Mouse (Mus musculus) intestine, embryonic 15.5 days (tissue): ENCODE results near the gene Ppox. TPM values are rescaled to one million over a fixed set of nuclear protein-coding genes. Genes with fewer than 3 reads are reported as not detected.
A peak's percentile ranks its signal among the peaks of the same experiment; 100 is the strongest.

ENCODE experiments used
- ATAC-seq: fragments of 200-750 bp; cut with Nextera tagmentation; 2 replicates; pipeline ENCODE4 v1.8.0; 2017; ENCODE audit warnings: moderate TSS enrichment, moderate library complexity
- H3K27ac ChIP-seq: fragments of 300-500 bp; sonication (generic); 2 replicates; pipeline ENCODE4 v1.5.1; 2015; ENCODE audit warnings: mild to moderate bottlenecking, inconsistent platforms
- H3K27me3 ChIP-seq: fragments of 300-500 bp; sonication (generic); replicated peaks from 2 replicates; pipeline ENCODE4 v1.6.1; 2015; ENCODE audit warnings: inconsistent platforms
- H3K36me3 ChIP-seq: fragments of 300-500 bp; sonication (generic); 2 replicates; pipeline ENCODE4 v1.6.1; 2015; ENCODE audit warnings: inconsistent platforms
- H3K4me1 ChIP-seq: fragments of 300-500 bp; sonication (generic); replicated peaks from 2 replicates; pipeline ENCODE4 v1.6.1; 2015; ENCODE audit warnings: inconsistent platforms
- H3K4me2 ChIP-seq: fragments of 300-500 bp; sonication (generic); replicated peaks from 2 replicates; pipeline ENCODE4 v1.6.1; 2015; ENCODE audit warnings: mild to moderate bottlenecking, inconsistent platforms
- H3K4me3 ChIP-seq: fragments of 300-500 bp; sonication (generic); replicated peaks from 2 replicates; pipeline ENCODE4 v1.5.1; 2015; ENCODE audit warnings: inconsistent platforms
- H3K9ac ChIP-seq: fragments of 300-500 bp; sonication (generic); 2 replicates; pipeline ENCODE4 v1.6.1; 2015; ENCODE audit warnings: inconsistent platforms
- H3K9me3 ChIP-seq: fragments of 300-500 bp; sonication (generic); 2 replicates; pipeline ENCODE4 v1.6.1; 2016; ENCODE audit warnings: inconsistent platforms
- WGBS: fragments of 180-500 bp; shearing (Covaris S2); methylation state at CpG from one replicate; pipeline ENCODE4 v1.1.7; 2015; 5-methylcytosine and 5-hydroxymethylcytosine counted together
- polyA plus RNA-seq: library from polyadenylated mRNA; unstranded; fragments of >200 nt; fragmentation: Nextera tagmentation; extraction: Ambion mirVana; gene quantifications from 2 replicates; pipeline ENCODE4 v1.2.1, GENCODE M21; 2015

The Ppox gene
- polyA plus RNA-seq, 1 experiment from 2014 or later = 38.7 TPM

DNA sequence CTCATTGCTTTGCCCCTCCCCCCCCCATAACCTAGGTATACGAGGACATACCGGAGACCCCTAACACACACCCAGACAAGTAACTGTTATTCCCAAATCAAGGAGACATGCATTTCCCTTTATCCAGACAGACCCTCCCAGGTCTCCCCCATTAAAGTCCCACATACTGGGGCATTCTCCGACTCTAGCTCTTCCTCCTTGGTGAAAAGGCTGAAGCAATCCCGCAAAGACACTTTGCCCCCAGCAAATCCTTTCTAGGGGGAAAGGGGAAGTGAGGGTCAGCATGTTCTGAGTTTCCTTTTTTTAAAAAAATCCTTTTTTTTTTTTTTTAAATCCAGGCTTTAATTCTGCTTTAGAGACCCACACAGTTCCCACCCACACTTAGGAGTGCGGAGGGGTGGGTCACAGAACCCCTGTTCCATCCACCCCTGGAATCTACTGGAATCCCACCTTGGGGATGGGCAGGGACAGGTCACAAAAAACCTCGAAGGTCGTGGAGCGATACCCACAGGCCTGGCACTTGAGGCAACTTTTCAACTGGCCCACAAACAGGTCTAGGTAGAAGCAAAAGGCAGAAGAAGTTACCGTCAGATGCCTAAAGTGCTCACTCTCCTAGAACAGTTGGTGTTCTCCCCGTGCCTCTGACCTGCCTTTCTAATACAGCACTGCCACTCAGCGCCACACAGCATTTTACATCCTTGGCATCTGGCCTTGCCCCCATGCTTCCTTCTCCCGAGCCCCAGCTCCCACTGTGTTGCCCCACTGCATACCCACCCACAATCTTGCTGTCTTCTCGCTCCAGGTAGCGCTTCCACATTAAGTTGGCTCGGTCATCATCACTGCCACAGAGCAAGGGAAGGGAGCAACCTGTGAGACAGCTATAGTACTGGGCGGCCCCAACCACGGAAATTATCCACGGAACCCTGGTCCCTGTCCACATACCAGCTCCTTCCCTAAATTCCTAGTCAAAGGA is 2.5 kb upstream of the Ppox start:
- WGBS = 92% methylated on average over 18 of the region's 18 CpGs
- Histone ChIP-seq H3K27ac (no peak overlapping the region), H3K4me3 (no peak overlapping the region), H3K4me2 (no peak overlapping the region), H3K36me3 (peaks cover 18% of the 10 kb centered on the region; the same call in 1 of the 2 replicates), H3K27me3 (no peaks in the 10 kb centered on the region), H3K9ac (no peak overlapping the region), H3K4me1 (peaks cover 36% of the 10 kb centered on the region), H3K9me3 (no peaks in the 10 kb centered on the region)
- ATAC-seq = no peak

DNA sequence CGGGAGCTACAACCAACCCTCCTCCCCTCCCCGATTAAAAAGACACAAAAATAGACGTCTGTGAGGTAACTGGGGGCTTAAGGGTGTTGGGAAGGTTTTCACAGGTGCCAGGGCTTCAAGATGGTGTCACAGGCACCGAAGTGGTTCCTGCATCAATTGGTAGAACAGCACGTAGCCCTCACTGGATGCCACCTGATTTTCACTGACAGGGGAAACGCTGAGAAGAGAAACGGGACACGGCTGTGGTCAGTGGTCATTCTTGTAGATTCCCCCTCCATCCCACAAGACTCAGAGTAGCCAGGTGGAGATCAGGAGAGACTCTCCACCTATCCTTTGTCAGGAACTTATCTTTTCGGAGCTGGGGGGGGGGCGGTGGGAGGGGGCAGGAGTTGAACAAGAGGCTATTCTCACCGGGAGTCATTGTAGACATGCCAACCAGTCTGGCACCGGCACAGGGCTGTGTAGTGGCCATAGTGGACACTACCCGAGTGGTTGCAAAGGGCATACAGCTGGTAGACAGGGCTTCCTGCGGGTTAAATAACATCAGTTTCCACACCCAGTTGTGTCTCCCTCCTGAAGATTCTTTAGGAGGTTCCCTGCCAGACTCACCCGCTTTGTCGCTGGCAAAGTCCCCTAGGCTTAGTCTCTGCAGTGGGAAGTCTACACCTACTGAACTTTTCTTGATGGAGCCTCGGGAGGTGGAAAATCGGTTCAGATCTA is 1.3 kb upstream of the Ppox start:
- Histone ChIP-seq H3K4me2 (peak overlapping the region; percentile 87; the same call in 1 of the 2 replicates), H3K4me1 (peaks cover 32% of the 10 kb centered on the region), H3K27me3 (no peaks in the 10 kb centered on the region), H3K4me3 (no peak overlapping the region), H3K9me3 (no peaks in the 10 kb centered on the region), H3K27ac (0 out of 2 replicates have a peak overlapping the region, but pooled peaks have one; percentile 89), H3K36me3 (peaks cover 18% of the 10 kb centered on the region; the same call in 1 of the 2 replicates), H3K9ac (no peak overlapping the region)
- 76% methylated on average over 18 of the region's 18 CpGs for WGBS
- ATAC-seq = no peak

DNA sequence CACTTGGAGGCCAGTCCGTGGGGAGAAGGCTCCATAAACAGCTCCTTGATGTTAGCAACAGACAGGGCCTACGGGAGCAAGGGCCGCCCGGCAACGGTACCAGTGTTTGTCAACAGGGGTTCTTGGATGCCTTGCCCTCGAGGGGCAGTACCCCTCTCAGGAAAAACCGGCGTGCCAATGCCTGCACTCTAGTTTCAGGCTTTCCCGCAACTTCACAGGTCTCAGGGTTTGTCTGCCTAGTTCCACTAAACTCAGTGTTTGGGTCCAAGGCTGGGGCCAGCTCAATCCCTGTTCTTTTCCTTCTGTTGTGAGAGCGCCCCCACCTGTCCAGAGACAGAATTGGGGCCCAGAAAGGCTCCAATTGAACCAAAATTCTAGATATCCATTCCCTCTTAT is 540 bp upstream of the Ppox start:
- ATAC-seq = peak; percentile 56
- WGBS = 1% methylated on average over 10 of the region's 10 CpGs
- peak overlapping the region; percentile 58 for H3K4me3 ChIP-seq
- no peaks in the 10 kb centered on the region for H3K27me3 ChIP-seq
- H3K36me3 ChIP-seq = peaks cover 18% of the 10 kb centered on the region; the same call in 1 of the 2 replicates
- peak overlapping the region; percentile 87 for H3K4me2 ChIP-seq
- H3K9ac ChIP-seq = peak overlapping the region; percentile 63
- peaks cover 28% of the 10 kb centered on the region for H3K4me1 ChIP-seq
- H3K27ac ChIP-seq = peak overlapping the region; percentile 89
- no peaks in the 10 kb centered on the region for H3K9me3 ChIP-seq

DNA sequence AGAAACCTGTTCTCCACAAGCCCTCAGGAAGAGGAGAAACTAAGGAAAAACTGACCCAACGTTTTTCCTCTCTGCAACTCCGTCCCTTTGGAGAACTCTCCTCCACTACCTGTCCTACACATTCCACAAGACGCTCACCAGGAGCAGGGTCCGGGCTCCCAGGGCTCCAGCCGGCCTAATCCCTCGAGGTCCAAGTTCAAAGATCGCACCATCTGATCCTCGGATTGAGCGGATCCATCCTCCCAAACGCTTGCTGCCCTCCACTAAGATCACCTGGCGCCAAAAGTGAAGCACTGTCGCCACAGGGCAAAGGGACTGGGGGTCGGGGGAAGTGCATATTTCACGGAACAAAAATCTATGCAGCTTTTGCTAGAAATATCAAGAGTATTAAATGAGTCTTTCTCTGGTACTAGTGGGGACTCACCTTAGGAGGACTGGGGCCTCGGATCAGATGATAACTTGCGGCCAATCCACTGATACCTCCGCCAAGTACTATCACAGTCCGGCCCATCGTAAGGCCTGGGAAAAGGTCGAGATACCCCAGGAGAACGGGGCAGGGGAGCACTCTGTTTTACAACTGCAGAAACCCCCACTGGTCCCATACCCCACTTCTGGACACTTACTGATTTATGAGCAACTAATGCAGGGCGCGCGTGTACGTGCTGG is 603 bp downstream of the Ppox start:
- Histone ChIP-seq H3K9ac (peak overlapping the region; percentile 55), H3K4me2 (peak overlapping the region; percentile 87), H3K27me3 (no peaks in the 10 kb centered on the region), H3K4me1 (peaks cover 21% of the 10 kb centered on the region), H3K4me3 (peak overlapping the region; percentile 58), H3K36me3 (peaks cover 22% of the 10 kb centered on the region), H3K27ac (peak overlapping the region; percentile 59), H3K9me3 (no peaks in the 10 kb centered on the region)
- peak; percentile 49 for ATAC-seq
- 1% methylated on average over 25 of the region's 25 CpGs for WGBS

DNA sequence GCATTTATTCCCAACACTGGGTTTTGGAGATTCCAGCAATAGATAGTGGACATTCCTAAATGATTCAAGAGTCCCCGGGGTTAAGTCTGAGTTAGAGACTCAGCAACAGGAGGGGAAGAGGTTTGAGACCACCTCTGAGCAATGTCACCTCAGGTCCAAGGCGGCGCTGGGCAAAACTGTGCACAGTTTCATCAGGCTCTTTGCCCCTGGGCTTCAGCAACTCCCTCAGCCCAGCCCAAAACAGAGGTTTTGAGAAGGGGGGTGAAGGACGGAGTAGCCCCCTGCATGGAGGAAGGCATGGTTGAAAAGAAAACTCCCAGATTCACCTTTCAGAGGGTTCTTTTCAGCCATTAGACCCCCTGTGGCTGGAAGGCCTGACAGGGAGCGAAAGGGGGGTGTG is 1.3 kb downstream of the Ppox start:
- WGBS = 66% methylated on average over 5 of the region's 5 CpGs
- Histone ChIP-seq H3K27ac (peak overlapping the region; percentile 59; the same call in 1 of the 2 replicates), H3K9ac (peak overlapping the region; percentile 55), H3K27me3 (no peaks in the 10 kb centered on the region), H3K4me3 (peak overlapping the region; percentile 58), H3K36me3 (peaks cover 23% of the 10 kb centered on the region), H3K4me1 (peaks cover 21% of the 10 kb centered on the region), H3K4me2 (peak overlapping the region; percentile 87), H3K9me3 (no peaks in the 10 kb centered on the region)
- ATAC-seq = no peak

DNA sequence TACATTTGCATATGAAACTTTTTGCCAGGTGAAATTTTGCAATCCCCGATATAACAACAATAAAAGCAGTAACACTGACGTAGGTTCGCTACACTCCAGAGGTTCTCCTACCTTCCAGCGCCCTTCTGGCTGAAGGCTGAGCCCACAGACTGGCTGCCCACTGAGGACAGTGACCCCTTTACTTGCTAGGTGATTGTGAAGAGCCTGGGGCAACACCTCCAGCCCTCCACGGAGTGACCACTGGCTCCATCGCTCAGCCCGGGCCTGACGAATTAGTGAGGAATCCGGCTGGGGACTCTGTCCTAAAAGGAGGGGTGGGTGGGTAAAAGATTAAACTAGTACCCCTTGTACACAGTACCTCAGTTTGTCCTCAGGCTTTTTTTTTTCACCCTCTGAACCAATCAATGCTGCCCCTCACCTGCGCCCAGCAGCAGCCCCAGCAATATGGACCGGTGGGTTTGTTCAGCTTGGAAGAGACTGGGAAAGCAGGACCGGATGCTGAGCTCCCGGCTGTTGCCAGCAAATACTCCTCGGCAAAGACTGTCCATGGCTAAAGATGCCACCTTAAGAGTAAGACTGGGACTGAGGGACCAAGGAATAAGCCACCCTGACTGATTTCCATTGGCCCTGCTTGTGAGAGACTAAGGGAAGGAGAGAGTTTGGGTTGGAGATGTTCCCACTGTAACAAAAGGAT is 1.8 kb downstream of the Ppox start:
- Histone ChIP-seq H3K4me1 (peaks cover 21% of the 10 kb centered on the region), H3K36me3 (peaks cover 25% of the 10 kb centered on the region), H3K27me3 (no peaks in the 10 kb centered on the region), H3K9ac (no peak overlapping the region), H3K4me3 (no peak overlapping the region), H3K4me2 (0 out of 2 replicates have a peak overlapping the region, but pooled peaks have one; percentile 87), H3K27ac (no peak overlapping the region), H3K9me3 (no peaks in the 10 kb centered on the region)
- no peak for ATAC-seq
- 88% methylated on average over 14 of the region's 14 CpGs for WGBS

DNA sequence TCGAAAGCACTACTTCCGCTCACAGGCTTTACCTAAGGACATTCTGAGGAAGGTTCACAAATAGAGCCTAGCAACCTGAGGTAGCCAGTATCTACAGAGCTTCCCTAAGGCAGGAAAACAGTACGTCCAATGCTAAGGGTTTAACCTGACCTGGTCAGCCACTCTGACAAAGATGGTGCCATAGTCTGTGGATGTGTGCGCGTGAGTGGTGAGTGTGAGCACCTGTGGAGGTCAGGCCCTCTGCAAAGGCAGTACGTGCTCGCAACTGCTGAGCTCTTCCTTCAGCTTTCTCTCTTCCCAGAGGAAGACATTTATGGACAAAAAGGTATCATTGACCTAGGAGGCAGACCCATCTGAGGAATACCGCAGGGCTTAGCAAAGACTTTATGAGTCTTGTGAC is 2.5 kb downstream of the Ppox start:
- Histone ChIP-seq H3K4me1 (peaks cover 21% of the 10 kb centered on the region), H3K4me3 (no peak overlapping the region), H3K27me3 (no peaks in the 10 kb centered on the region), H3K9me3 (no peaks in the 10 kb centered on the region), H3K9ac (no peak overlapping the region), H3K4me2 (no peak overlapping the region), H3K27ac (no peak overlapping the region), H3K36me3 (peaks cover 27% of the 10 kb centered on the region)
- 92% methylated on average over 8 of the region's 8 CpGs for WGBS
- no peak for ATAC-seq

DNA sequence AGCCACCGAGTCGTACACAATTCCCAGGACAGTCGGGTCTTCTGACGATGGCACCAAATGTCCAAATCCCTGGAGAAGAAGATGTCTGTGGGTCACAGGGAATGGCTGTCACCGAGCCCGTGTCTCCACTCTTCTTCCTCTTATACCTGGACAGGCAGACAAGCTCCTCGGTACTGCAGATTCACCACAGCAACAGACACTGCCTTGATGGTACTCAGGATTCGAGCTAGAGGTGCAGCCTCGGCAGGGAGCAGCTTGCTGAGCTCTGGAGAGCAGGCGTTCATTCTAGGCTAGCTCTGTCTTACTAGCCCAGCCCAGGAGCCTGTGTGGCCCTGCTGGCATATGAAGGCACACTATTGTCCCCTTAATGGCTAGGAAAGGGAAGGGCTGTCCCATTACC is 3.2 kb downstream of the Ppox start:
- Histone ChIP-seq H3K27me3 (no peaks in the 10 kb centered on the region), H3K4me1 (peaks cover 21% of the 10 kb centered on the region), H3K4me3 (no peak overlapping the region), H3K9ac (no peak overlapping the region), H3K9me3 (no peaks in the 10 kb centered on the region), H3K27ac (no peak overlapping the region), H3K4me2 (no peak overlapping the region), H3K36me3 (peaks cover 27% of the 10 kb centered on the region)
- WGBS = 84% methylated on average over 10 of the region's 10 CpGs
- no peak for ATAC-seq

DNA sequence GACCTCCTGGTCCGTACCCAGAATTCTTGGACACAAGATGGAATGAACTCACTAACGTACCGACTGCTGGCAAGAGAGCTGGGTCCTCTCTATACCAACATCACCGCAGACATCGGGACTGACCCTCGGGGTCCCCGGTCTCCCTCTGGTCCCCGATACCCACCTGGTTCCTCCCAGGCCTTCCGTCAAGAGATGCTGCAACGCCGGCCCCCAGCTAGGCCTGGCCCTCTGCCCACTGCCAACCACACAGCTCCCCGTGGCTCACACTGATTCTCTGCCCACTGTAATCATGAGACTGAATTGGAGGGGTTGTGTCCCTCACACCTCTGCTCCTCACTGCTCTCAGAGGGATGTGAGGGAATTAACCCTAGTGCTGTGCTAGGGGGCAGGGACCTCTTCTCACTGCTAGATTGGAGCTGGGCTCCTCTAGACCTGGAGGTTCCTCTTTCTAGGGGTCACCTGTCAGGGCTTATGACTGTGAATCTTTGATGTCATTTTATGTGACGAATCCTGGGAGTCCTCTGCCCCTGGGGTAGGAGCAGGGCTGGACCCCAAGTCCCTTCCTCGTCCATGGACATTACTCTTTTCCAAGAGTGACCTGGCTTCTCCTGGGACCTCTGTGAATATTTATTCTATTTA is 4.8 kb downstream of the Ppox start:
- H3K4me3 ChIP-seq = no peak overlapping the region
- H3K27me3 ChIP-seq = no peaks in the 10 kb centered on the region
- H3K4me1 ChIP-seq = peaks cover 16% of the 10 kb centered on the region
- ATAC-seq = no peak
- H3K36me3 ChIP-seq = peaks cover 27% of the 10 kb centered on the region
- no peak overlapping the region for H3K4me2 ChIP-seq
- WGBS = 90% methylated on average over 14 of the region's 14 CpGs
- H3K9me3 ChIP-seq = no peaks in the 10 kb centered on the region
- no peak overlapping the region for H3K9ac ChIP-seq
- no peak overlapping the region for H3K27ac ChIP-seq

DNA sequence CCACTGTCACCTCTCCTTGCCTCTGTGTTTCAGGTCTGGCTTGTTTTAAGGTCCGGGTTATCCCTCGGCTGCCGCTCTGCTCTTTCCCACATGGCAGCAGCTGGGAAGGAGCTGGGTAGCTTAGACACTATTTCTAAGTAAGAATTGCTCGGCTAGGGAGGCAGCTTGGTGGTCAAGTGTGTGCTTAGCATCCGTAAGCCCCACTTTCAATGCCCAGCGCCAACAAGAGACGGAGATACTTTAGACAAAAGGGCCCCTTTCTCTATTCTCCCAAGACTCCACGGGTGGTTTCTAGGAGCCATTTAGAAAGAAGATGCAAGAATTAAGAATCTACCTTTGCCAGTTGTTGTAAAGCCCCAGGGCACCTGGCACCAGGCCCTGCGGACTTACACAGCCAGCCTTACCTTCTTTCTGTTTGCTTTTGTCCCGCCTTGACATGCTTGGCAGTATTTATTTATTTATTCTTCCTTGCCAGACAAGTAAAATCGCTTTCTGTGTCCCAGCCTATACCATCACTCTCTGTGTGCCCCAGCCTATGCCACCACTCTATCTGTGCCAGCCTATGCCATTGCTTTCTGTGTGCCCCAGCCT is 5.7 kb downstream of the Ppox start:
- Histone ChIP-seq H3K27me3 (no peaks in the 10 kb centered on the region), H3K4me3 (no peak overlapping the region), H3K27ac (no peak overlapping the region), H3K9me3 (no peaks in the 10 kb centered on the region), H3K4me1 (peaks cover 14% of the 10 kb centered on the region), H3K36me3 (peaks cover 27% of the 10 kb centered on the region), H3K9ac (no peak overlapping the region), H3K4me2 (no peak overlapping the region)
- 88% methylated on average over 11 of the region's 11 CpGs for WGBS
- no peak for ATAC-seq

DNA sequence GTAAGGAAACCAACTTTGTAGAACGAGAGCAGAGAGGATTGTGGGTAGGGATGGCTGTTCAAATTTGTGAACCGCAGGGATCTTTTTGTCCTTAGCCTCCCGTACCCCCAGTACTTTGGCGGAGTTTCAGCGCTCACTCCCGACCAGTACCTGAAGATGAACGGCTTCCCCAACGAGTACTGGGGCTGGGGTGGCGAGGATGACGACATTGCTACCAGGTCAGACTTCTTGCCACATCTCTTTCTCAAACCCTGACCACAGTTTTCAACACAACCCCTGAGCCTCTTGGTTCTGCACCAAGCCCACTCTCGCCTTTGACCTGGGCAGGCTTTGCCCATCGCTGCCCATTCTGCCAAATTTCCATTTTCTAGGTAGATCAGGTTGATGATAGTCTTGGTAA is 6.8 kb downstream of the Ppox start:
- Histone ChIP-seq H3K36me3 (peaks cover 27% of the 10 kb centered on the region), H3K4me3 (no peak overlapping the region), H3K4me1 (peaks cover 4% of the 10 kb centered on the region), H3K9ac (no peak overlapping the region), H3K9me3 (no peaks in the 10 kb centered on the region), H3K27ac (no peak overlapping the region), H3K27me3 (no peaks in the 10 kb centered on the region), H3K4me2 (no peak overlapping the region)
- WGBS = 87% methylated on average over 12 of the region's 12 CpGs
- no peak for ATAC-seq
